Mouse (Mus musculus) megakaryocyte, adult 5-6 weeks (primary cell): ENCODE measurements at regions not wholly inside any gene's neighbourhood (a gene's known extent, or its start where the extent isn't known, plus 50 kb on each side); places are given as distances from the start of the nearest gene placed in this dataset.

Source experiments
- ATAC-seq: 2 replicates; pipeline ENCODE4 v1.8.0; 2016; ENCODE audit warnings: mild to moderate bottlenecking, inconsistent platforms; ENCODE audit not compliant: poor library complexity, severe bottlenecking

GRCm38 (mm10) chrX:166981003-166981402, 228.1 kb downstream of the Tmsb4x start:
- ATAC-seq: no peak

- peak; percentile 47; the same call in 1 of the 2 replicates for ATAC-seq
Observed at GRCm38 (mm10) chrX:166980504-166980903, 228.6 kb downstream of the Tmsb4x start.

- ATAC-seq: no peak
Observed at GRCm38 (mm10) chrX:166977029-166977428, 232.1 kb downstream of the Tmsb4x start.

GRCm38 (mm10) chrX:166971721-166972120, 237.4 kb downstream of the Tmsb4x start:
- ATAC-seq: no peak

- no peak for ATAC-seq
Observed at GRCm38 (mm10) chrX:166964656-166965582, 244.2 kb downstream of the Tmsb4x start.

- peak; percentile 98 for ATAC-seq
Observed at GRCm38 (mm10) chrX:166952528-166953189, 256.5 kb downstream of the Tmsb4x start.

- no peak for ATAC-seq
Observed at GRCm38 (mm10) chrX:166951011-166951410, 258.1 kb downstream of the Tmsb4x start.

GRCm38 (mm10) chrX:166945915-166946314, 263.2 kb downstream of the Tmsb4x start:
- ATAC-seq: peak; percentile 55

- peak; percentile 89 for ATAC-seq
Observed at GRCm38 (mm10) chrX:166945476-166945875, 263.6 kb downstream of the Tmsb4x start.

- ATAC-seq: no peak
Observed at GRCm38 (mm10) chrX:166933766-166934165, 275.3 kb downstream of the Tmsb4x start.

GRCm38 (mm10) chrX:166932472-166932871, 276.6 kb downstream of the Tmsb4x start:
- no peak for ATAC-seq

- ATAC-seq: no peak
Observed at GRCm38 (mm10) chrX:166931048-166931447, 278.1 kb downstream of the Tmsb4x start.

- ATAC-seq: no peak
Observed at GRCm38 (mm10) chrX:166929716-166930420, 279.2 kb downstream of the Tmsb4x start.

- ATAC-seq: no peak
Observed at GRCm38 (mm10) chrX:166915356-166915953, 293.7 kb downstream of the Tmsb4x start.

GRCm38 (mm10) chrX:166906602-166907001, 302.5 kb downstream of the Tmsb4x start:
- ATAC-seq: no peak

- ATAC-seq: no peak
Observed at GRCm38 (mm10) chrX:166900761-166901160, 308.4 kb downstream of the Tmsb4x start.

GRCm38 (mm10) chrX:166895199-166895598, 309.7 kb upstream of the Egfl6 start:
- no peak for ATAC-seq

GRCm38 (mm10) chrX:166886417-166886816, 300.9 kb upstream of the Egfl6 start:
- ATAC-seq: no peak

GRCm38 (mm10) chrX:166869515-166869914, 284.0 kb upstream of the Egfl6 start:
- ATAC-seq: peak; percentile 56

- no peak for ATAC-seq
Observed at GRCm38 (mm10) chrX:166867692-166868091, 282.2 kb upstream of the Egfl6 start.
